Mouse (Mus musculus): ENCODE measurements around the gene Slc9a1.

The Slc9a1 gene

DNA sequence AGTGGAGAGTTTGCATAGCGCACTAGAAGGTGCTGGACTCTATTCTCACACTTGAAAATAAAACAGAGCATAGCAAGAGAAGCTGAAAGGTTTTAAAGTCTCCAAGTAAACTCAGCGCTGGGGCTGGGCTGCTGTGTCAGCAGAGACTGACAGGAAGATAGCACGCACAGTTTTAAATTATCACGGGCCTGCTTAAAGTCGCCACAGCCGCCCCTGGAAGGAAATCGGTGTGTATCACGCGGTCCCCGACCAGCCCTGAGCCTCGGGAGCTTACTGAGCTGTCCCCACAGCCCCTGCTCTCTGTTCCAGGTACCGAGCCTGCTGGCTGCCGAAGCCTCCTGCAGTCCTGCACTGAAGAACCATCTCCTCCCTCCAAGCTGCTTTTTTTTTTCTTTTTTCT, 32.5 kb downstream of the Slc9a1 start:
- CTCF ChIA-PET: no interaction called here

DNA sequence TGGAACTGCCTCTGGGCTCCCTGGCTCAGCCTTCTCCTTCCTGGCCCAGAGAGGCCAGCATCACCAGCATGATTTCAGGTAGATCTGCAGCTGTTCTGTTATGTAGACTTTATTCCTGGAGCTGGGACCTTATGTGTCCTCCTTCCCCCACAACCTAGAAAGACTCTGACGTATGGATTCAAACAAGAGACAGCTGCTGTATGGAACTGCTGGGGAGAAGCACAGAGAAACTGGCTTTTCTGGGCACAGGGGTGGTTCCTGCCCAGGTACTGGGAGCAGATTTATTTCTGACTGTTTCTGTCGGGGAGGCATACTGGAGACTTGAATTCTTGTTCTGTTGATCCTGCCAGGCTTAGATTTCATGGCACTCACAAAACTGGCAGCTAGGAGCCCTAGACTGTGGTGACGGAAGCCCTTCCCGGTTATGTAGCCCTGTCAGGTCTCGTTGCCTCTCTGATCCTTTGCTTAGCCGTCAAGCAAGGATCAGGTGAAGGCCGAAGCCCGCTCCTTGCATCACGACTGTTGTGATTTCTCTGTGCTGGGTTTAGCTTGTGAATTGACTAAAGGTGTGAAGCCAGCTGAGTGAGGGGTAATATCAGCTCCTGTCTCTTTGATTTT, 34.2 kb downstream of the Slc9a1 start:
- CTCF ChIA-PET: no interaction called here

DNA sequence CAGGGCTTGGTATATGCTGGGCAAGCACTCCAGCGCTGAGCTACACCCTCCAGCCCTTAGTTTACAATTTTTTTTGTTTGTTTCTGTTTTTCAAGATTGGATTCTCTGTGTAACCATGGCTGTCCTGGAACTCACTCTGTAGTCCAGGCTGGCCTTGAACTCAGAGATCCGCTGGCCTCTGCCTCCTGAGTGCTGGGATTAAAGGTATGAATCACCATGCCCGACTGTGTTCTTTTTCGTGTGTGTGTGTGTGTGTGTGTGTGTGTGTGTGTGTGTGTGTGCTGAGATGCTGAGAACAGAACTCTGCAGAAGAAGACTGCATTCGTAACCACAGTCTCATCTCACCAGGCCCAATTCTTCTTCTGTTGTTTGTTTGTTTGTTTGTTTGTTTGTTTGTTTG, 34.8 kb downstream of the Slc9a1 start:
- CTCF ChIA-PET: no interaction called here

DNA sequence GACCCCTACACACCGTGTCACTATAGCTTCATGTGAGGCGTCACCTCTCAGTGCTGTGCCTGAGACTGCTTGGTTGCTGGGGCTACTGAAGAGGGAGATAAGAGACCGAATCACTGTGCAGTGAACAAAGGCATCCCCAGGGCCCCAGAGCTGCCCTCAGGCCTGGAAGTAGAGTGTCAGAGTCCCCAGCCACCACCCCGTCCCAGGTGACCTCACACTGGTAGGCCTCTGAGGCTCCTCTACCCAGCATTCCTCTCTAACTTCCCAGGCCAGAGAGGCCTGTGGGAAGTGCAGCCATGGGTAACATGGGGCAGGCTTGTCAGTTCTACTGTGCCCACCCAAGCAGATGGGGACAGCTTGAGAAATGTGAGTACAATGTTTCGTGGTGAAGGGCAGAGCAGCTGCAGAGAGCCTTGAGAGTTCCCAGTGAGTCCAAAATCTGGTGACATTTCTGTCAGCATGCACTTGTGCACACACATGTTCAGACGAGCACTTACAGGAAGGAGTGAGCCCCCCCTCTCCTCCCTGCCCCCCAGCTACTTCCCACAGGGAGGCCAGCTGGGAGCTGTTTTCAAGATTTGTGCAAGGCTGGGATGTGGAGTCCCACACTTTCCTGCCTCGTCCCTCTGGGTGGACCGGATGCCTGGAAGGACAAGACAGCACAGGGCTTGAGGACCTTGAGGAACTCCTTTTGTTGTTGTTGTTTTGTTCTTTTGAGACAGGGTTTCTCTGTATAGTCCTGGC, 37.0 kb downstream of the Slc9a1 start:
- CTCF ChIA-PET: no interaction called here

DNA sequence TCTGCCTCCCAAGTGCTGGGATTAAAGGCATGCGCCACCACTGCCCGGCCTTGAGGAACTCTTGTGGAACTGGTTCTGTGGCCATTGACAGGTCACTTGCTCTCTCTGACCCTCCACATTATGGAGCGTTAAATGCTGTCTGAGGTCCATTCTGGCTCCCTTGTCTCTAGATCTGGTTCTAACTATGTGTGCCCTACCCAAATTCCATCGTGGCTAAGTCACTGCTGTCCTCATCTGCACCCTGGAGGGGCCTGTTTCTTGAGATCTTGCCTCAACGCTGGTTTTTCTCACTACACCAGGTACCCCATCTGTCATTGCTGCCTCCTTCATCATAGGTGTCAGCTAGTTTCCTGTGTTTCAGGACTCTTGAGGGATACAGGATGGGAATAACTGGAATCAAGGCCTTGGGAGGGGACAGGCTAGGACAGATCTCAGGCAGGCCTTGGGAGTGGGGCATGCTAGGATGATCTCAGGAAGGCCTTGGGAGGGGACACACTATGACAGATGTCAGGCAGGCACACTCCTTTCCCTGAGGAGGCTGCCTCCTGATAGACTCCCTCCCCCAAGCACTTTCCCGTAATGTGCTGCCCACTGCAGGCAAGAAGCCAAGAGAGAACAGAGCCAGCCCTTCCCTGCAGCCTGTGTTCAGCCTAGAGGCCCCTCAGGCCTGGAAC, 37.7 kb downstream of the Slc9a1 start:
- CTCF ChIA-PET: interaction anchor here (0.6 kb wide), 1 partner anchor 91 kb away, joined by 3 read pairs; no protein-coding TSS in a partner anchor

DNA sequence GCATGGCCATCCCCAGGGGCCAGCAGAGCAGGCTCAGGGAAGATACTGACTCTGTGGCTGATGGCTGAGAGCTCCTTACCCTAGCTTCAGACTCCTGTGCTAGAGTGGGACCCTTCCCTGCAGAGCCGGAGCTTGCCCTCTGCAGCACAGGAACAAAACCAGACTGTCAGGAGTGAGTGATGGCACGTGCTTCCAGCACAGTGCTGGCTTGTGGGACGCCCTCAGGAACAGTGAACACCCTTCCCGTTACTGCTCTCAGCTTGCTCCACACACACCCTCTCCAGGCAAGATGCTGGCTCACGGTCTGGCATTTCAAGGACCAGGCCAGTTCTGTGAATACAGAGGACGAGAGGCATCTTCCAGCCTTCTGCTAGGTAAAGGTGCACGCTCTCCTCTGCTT, 38.5 kb downstream of the Slc9a1 start:
- CTCF ChIA-PET: interaction anchor here (0.6 kb wide), 1 partner anchor 90 kb away, joined by 3 read pairs; no protein-coding TSS in a partner anchor

DNA sequence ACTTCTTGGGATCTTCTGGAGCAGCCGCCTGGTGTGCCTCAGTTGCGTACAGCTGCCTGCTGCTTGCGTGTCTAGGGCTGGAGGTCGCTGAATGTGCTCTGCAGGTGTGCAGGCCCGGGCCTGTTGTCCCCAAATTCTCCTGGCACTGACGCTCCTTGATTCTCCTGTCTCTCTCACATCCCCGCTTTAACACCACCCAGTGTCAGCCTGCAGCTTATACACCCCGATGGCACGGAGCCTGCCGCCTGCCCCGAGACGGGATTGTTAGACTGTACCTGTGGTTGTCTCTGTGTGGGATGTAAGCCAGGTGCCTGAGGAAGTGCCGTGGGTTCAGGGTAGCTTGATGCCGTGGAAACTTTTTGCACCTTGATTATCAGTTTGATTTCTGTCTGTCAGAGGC, 41.5 kb downstream of the Slc9a1 start:
- CTCF ChIA-PET: no interaction called here

DNA sequence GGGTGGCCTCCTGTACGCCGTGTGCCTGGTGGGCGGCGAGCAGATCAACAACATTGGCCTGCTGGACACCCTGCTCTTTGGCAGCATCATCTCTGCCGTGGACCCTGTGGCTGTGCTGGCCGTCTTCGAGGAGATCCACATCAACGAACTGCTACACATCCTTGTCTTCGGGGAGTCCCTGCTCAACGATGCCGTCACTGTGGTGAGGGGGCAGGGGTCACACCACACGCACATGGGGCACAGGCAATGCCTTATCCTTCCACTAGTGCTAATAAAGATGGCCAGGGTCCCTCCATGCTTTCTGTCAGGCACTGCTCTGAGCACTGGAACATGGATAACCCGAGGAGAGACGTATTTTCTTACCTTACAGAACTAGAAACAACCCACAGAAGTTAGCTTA, 42.6 kb downstream of the Slc9a1 start:
- CTCF ChIA-PET: no interaction called here

DNA sequence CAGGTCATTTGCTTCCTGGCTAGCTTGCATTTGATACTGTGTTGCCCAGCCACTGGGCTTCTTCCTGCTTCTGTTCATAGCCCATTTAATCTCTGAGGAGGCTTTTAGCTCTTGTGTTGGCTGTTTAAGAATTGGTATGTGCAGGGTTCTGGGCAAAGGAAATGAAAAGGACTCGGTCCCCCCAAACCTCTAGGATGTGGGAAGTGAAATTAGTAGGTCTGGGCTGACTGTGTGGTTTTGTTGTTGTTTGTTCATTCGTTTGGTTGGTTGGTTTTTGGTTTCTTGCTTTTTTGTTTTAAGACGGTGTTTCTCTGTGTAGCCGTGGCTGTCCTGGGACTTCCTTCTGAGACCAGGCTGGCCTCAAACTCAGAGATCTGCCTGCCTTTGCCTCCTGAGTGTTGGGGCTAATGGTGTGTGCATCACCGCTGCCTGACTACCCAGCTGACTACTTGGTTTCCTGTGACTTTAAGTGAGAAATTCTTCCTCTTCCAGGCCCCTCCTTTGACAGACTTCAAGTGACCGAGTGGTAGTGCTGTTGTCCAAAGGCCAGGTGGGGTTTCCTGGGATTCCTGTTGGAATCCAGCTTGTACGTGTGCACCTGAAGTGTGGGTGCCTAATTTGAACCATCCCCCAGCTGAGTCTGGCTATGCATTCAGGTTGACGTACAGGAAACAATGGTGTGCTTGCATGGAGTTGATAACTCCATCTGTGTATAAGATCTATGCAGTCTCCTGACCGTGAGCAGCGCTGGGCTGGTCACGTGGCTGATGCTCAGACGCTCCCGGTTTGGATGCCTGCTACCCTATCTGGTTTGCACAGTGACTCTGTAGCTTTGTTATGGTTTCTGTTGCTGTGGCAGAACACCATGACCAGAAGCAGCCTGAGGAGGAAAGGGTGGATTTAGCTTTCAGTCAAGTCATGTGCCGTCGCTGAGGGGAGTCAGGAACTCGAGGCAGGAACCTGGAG, 43.4 kb downstream of the Slc9a1 start:
- CTCF ChIA-PET: interaction anchor here (0.6 to 1.0 kb wide), 2 partner anchors 44 to 688 kb away, joined by 3 to 5 read pairs; no protein-coding TSS in a partner anchor

DNA sequence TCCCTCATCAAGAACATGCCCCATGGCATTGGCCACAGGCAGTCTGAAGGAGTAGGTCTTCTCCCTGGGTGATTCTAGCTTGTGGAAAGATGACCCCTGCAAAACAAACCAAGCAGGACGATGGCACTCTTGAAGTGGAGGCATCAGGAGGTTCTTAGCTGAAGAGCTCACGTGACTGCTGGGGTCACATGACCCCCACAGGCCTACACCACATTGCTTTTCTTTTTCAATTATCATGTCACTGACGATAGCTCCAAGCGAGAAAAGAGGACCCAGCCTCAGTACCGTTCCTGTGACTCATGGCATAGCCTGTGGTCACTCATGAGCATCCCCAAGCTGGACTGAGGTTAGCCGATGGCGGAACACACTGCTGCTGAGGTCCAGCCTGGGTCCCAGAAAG, 44.1 kb downstream of the Slc9a1 start:
- CTCF ChIA-PET: interaction anchor here (0.6 to 1.0 kb wide), 2 partner anchors 44 to 687 kb away, joined by 3 to 5 read pairs; no protein-coding TSS in a partner anchor

DNA sequence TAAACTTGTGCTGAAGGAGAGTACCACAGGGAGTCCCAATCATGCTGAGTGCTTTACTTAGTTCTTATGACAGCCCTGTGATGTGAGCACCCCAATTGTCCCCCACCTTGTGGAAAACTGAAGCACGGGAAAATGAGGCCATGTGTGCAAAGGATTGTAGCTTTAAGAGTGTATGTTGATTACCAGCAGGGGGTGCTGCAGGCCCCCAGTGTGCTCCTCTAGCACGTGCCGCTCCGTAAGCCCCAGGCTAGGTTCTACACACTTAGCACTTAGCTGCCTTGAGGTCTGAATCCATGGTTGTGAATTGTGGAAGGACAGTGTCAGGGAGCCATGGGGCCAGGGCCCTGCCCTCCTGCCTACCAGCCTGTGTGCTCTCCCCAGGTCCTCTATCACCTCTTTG, 45.4 kb downstream of the Slc9a1 start:
- CTCF ChIA-PET: interaction anchor here (0.6 kb wide), 1 partner anchor 139 kb away, joined by 3 read pairs; no protein-coding TSS in a partner anchor

DNA sequence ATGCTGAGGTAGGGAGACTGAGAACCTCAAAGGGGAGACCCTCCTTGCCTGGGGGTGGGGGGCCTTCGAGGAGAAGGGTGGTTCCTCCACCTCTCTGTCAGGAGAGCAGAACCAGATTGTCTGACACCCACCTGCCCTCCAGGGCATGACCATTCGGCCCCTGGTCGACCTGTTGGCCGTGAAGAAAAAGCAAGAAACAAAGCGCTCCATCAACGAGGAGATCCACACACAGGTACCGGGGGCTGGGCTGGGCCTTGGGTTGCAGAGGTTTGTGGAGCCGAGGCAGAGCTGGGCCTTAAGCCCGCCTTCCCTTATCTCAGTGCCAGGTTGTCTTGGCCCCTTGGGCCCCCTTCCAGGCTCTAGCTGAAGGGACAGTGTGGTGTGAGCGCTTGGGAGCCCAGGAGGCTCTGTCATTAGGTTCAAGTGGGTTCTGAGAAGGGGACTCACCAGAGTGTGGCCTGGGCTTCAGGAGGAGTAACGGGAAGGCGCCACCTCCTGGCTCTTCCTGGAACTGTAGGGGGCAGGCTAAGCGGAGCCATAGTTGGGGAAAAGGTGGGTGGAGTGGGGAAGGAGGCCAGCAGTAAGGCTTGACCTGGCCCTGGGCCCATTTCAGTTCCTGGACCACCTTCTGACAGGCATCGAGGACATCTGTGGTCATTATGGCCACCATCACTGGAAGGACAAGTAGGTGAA, 50.0 kb downstream of the Slc9a1 start:
- CTCF ChIA-PET: no interaction called here

DNA sequence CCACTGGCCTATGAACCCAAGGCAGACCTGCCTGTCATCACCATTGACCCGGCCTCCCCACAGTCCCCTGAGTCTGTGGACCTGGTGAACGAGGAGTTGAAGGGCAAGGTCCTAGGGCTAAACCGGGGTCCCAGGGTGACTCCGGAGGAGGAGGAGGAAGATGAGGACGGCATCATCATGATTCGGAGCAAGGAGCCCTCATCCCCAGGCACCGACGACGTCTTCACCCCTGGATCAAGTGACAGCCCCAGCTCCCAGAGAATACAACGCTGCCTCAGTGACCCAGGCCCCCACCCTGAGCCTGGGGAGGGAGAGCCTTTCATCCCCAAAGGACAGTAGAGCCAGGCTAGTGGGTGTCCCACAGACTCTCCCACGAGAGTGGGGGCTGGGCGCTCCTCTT, 52.5 kb downstream of the Slc9a1 start:
- CTCF ChIA-PET: interaction anchor here (0.6 to 3.9 kb wide), 3 partner anchors 10 to 252 kb away, joined by 3 to 36 read pairs (median 4); no protein-coding TSS in a partner anchor

DNA sequence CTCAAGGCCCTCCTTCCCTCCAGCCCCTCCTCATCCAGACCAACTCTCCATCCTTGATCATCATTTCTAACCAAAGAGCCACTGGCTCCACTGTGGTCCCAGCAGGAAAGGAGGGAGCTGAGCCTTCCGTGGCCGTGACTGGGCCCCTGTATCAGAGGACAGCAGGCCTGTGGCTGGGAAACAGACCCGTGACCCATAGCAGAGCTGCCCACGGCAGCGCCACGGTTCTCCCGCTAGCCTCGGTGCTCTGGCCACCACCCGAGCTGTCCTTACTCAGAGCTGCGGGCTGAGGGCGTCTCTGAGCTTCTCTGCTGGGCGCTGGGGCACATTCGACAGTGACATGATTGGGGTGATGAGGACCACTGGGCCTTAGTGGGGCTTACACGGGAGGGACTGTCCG, 53.1 kb downstream of the Slc9a1 start:
- CTCF ChIA-PET: interaction anchor here (0.6 to 3.9 kb wide), 3 partner anchors 9 to 251 kb away, joined by 3 to 36 read pairs (median 4); no protein-coding TSS in a partner anchor

DNA sequence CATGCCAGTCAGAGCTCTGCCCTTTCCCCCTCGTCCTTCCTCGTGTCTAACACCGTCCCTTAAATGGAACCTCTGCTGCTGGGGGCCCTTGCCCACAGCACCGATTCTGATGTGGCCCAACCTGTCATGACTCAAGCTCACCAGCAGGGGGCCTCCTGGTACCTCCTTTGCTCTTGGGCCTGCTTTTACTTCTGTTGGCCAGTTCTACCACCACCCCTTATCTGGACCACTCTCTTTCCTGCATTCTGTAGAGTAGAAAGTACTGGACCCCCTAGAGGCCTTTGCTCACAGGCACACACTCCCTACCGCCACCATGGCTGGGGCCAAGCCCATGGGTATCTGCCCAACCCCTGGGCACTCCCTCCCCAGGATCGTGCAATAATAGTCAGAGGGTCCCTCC, 53.6 kb downstream of the Slc9a1 start:
- CTCF ChIA-PET: interaction anchor here (1.5 to 3.9 kb wide), 2 partner anchors 20 to 28 kb away, joined by 3 to 36 read pairs; no protein-coding TSS in a partner anchor

DNA sequence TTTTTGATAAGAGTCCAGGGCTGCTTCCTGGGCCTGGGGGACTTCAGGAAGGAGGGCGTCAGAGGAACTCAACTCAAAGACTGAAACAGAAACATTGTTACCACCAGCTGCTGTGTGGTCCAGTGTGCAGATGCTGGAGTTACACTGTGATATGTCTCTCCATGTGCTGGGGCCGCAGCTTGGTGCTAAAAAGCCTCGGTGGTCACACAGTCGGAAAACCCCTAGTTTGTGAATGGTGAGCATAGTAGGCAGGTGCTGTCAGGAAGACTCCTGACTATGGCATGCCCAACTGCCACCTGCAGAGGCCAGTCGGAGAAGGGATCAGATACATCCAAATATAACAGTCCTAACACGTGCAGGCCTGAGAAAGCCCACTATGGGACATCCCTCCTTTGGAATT, 54.2 kb downstream of the Slc9a1 start:
- CTCF ChIA-PET: interaction anchor here (0.6 to 3.9 kb wide), 3 partner anchors 19 to 1464 kb away, joined by 3 to 36 read pairs (median 3); no protein-coding TSS in a partner anchor

DNA sequence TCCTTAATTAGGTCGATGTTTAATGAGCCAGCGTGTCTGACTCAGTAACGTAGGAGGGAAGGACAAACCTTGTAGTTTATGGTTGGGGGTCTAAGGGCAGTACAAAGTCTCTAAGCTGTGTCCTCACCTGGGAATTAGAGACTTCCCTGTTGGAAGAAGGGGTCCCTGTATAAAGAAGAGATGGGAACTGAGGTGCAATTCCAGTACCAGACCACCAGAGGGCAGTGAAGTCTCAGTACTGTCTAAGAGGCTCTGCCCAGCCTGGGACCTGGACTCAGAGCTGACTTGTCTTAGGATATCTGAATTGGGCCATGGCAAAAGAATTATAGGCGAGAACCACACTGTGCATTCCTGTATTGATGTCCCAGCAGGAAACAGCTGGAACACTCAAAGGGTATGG, 54.6 kb downstream of the Slc9a1 start:
- CTCF ChIA-PET: interaction anchor here (0.6 to 3.9 kb wide), 3 partner anchors 19 to 1463 kb away, joined by 3 to 36 read pairs (median 3); no protein-coding TSS in a partner anchor

DNA sequence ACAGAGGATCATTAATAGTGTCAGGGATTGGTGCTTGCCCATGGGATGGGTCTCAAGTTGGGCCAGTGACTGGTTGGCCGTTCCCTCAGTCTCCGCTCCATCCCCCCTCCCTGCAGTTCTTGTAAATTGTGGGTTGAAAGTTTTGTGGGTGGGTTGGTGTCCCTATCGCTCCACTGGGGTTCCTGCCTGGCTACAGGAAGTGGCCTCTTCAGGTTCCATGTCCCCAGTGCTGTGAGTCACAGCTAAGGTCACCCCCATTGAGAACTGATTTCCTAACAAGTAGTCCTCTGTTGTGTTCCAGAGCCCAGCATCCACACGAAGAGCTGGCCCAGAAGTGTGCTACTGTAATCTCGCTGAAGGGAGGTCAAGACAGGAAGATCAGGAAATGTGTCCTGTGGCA, 56.6 kb downstream of the Slc9a1 start:
- CTCF ChIA-PET: interaction anchor here (0.6 to 1.4 kb wide), 2 partner anchors 9 to 16 kb away, joined by 3 to 4 read pairs; no protein-coding TSS in a partner anchor

DNA sequence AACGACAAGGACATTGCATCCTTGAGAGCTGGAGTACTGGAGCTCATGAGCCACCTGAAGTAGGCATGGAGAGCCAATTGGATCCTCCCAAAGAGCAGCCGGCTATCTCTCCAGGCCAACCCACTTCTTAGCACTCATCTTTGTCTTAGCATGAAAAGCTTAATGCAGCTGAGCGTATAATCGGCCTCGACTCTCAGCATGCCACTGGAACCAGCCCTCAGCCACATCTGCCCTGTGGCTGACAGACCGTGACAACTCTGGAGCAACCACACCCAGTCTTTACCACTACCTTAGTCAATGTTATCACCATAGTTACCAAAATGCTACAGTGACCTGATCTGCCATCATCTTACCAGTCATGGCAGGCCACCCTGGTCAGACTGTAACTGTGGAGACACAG, 62.0 kb downstream of the Slc9a1 start:
- CTCF ChIA-PET: interaction anchor here (0.7 kb wide), 1 partner anchor 9 kb away, joined by 3 read pairs; no protein-coding TSS in a partner anchor

DNA sequence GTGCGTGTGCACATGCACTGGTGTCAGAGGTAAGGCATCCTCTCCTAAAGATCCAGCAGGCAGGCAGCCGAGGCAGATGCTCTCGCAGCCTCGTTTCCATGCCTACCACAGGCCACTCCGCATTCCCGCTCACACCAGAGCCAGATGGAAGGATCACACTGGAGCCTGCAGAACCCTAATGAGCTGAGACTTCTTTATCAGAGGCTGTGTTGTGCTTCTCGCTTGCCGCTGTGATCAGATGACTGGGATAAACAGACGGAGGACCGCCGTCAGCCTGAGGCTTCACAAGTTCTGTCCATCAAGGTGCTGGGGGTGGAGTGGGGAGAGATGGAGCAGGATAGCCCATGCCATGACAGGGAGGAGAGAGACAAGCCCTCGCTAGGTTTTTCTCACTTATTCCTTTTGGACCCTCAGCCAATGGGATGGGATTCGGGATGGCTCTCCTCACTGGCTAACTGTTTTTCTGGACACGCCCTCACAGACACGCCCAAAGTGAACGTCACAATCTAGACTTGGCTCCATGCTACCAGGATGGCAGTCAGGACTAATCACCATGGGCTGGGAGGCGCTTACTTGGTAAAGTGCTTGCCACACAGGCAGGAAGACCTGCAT, 63.2 kb downstream of the Slc9a1 start:
- CTCF ChIA-PET: no interaction called here

Data from spleen, embryonic (tissue).